Mouse (Mus musculus): Measurements from ENCODE around the gene Cmss1.

Cmss1 gene

DNA sequence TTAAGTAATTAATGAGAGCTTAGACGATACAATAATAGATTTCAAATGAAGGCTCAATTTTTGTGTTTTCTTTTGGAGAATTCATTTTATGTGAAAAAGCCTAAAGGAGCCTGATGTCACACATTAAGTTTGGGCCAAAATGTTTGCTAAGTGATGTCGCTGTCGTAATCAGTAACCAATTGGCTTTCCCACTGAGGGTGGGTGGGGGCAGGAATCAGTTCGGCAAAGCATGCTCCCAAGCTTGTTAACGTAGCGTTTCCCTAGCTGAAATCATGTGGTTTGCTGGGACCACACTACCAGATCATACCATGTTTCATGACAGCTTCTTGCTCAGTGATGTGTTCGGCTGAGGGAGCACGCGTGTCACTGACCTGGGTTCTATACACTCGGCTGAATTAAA, 91.0 kb downstream of the Cmss1 start:
- DNase-seq (ENCODE audit: low spot score) = no peak

DNA sequence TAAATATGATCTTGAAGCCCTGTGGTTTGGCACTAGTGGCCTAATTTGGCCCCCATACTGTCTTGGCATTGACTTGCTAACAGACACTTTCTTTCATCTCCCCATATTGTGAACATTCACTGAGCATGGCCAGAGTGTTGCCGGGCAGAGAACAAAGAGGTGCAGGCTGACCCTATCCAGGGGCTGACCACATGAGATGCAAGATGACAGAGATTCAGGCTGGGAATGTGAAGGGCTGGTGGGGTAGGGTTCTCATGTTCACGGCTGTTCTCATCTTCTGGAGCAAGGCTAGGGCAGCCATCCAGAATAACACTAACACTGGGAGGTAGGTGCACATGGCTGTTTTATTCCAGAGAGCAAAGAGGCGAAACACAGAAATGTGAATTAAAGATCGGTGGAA, 92.3 kb downstream of the Cmss1 start:
- DNase-seq (ENCODE audit: low spot score) = no peak

DNA sequence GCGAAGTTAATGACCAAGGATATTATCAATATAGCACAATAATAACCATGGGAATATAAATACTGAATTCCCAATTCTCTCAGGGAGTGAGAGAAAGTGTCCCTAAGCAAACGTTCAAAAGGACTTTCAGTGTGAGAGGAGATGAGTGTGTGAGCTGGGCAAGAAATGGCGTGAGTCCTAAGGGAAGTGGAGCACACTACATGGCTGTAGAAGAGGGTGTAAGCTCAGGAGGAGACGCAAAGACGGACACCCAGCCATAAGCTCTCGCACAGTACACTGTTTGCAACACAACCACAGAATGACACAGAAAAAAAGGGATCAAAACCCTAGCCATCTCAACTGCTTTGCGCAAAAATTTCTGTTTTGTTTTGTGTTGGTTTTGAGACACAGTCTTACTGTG, 93.1 kb downstream of the Cmss1 start:
- DNase-seq (ENCODE audit: low spot score) = no peak

DNA sequence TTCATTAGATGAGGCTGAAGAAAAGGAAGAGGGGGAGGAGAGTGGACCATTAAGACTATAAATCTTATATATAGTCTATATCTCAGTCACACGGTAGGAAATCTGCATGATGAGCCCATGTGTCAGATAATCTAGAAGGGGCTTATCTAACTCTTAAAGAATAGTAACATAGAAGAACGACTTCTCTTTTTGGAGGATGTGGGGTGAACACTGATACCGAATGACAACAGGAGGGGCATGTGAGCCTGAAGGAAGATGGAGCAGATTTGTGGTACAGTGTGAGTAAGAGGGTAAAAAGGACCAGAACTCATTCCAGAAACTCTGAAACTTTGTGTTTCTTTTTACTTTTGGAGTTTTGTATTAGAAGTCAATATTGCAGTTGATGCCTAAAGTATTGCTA, 97.6 kb downstream of the Cmss1 start:
- no peak for DNase-seq (ENCODE audit: low spot score)

DNA sequence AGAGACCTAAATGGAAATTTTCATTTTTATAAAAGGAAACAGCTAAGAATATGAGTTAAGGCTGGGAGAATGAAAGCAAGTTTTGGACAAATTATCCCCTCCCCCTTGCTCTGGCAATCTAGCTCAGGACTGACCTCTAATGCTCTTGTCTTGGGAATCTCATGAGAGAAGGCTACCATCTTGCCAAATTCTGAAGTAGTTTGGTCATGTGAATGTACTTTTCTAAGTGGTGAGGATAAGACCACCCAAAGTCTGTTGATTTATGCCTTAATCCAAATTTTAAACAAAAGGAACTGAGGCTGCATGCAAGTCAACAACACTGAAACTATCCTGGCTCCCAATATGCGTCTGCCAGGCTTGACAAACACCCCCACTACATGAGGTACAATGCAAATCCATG, 98.3 kb downstream of the Cmss1 start:
- DNase-seq (ENCODE audit: low spot score) = no peak

DNA sequence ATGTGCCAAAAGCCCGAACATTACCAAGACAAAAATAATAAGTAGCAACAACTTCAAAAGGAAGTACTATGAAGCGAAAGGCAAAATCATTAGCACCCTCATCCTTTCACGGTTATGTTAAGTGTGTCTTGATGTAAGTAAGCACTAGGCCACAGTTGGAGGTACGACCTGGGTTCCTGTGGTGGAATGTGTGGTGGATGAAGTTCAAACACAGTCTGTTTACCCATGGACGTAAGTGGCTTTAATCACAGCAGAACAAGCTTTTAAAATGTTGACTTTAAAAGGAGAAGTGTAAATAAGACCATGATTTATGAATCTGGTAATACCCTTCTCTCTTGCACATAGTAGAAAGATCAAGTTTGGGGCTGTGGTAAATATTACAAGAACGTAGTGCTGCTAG, 100.5 kb downstream of the Cmss1 start:
- no peak for DNase-seq (ENCODE audit: low spot score)

DNA sequence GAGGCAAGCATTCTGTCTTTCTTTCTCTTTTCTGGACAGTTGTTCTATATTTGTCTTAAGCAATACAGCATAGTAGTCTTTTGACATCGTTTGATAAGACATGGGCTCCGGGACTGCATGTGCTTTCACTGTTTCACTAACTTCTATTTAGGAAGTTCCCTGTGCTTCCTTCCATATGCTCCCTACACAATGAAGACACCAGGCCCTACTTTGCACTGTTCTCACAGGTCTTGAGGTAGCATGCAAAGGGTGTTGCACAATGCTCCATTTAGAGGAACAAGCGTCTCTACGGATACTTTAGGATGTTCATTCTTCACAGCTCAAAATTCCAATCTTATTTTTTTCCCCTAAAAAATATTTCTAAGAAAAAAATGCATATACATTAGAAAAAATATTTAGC, 101.9 kb downstream of the Cmss1 start:
- no peak for DNase-seq (ENCODE audit: low spot score)

DNA sequence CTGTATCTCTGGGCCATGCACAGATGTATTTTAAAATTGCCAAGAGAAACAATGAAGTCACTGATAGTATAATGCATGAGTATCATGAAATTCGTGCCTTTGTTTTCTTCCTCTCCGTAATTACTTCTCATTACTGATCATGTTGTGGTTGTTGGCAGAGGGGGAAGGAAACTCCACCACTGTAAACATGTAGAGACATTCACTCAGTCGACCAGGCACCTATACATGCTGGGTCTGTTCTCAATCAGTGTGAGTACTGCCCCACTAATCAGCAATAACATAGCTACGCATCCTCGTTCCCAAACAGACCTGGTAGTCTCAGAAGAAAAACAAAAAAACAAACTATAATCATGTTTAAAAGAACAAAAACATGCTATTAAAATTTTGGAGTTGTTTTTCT, 103.9 kb downstream of the Cmss1 start:
- no peak for DNase-seq (ENCODE audit: low spot score)

DNA sequence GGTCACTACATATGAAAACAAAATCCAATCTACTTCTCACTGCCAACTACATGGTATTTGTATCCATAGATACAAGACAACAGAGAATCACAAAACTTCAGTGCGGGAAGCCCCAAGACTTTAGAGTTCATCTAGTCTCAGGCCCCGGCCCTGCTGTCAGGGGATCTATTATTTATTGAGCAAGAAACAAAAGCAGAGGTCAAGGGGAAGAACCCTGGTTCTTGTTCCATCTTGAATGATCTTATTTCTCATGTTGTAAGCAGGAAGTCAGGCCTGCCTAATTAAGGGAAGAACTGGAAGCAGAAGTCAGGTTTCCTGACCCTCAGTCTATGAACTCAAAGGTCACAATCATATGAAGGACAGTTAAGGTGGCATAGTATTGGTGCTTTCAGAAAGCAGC, 104.4 kb downstream of the Cmss1 start:
- no peak for DNase-seq (ENCODE audit: low spot score)

DNA sequence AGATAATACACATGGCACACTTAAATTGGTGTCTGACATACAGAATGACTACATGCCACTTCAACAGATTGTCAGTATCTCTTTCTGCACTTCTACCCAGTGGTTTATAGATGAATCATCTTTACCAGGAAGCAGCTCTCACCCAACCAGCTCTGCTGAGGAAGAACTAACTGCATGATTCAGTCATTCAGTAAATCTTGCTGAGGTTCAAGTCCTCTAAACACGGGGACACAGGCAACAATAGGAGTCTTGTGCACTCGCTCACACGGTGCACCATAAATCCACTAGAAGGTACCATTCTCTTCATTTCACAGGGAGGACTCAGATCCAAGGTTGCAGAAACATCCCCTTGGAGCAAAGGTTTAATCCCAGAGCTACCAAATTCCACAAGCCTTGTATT, 105.8 kb downstream of the Cmss1 start:
- DNase-seq (ENCODE audit: low spot score) = no peak

DNA sequence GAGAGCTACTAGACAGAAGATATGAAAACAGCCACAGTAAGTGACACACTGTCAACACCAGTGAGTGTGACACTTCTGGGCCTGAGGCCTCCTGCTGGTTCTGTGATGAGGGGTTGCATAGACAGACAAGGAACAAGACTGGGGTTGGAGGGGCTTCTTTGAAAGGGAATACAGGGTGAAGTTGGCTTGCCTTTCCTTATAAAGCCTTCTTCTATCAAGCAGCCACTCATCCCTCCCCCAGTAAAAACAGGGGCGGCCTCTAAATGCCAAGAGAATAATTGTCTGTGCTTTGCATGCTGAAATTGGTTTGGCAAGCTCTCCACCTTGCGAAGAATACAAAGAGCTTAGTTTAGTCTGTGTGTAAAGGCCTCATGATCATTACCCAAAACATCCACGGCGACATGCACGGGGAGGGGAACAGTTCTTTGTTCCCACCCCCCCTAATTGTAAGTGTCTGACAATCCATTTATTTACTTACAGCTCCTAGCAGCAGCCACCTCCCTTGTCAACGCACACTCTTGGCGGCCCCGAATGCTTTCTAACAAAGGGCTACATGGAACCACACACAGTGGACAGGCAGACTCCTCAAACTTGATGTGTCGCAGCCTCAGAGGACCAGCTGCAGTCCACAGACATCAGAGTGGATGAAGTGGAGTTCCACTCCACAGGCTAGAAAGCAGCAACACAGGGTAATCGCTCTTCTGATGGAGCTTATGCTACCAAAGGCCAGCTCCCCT, 110.1 kb downstream of the Cmss1 start:
- no peak for DNase-seq (ENCODE audit: low spot score)

DNA sequence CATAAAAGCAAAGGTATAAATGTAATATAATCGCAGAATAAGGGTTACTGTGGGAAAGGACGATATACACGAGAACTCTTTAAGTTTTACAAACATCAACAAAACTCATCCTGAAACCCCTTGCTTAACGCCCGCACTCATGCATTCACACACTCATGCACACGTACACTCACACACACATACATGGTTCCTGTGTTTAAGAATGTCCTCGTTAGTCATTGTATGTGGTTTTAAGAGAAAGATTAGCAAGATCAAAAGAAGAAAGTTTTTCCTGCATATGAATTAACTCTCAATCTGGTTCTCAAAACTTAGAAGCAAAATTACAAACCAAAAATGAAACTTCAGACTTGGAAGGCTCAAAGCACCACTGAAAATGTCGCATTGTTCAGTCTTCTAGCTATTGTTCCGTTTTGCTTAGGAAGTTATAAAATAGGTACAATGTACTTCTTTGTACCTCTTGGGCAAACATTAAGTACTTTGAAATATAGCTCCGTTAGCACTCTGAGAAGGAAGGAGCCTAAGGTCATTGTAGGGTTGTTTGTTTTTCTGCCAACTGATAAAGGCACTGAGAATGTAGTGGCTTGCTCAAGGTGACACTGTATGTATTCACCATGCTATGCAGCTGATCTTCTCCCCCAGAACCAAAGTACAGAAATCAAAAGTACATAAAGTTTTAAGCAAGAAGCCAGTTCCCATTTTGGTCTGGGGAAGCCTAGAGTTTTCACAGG, 111.0 kb downstream of the Cmss1 start:
- DNase-seq (ENCODE audit: low spot score) = no peak

DNA sequence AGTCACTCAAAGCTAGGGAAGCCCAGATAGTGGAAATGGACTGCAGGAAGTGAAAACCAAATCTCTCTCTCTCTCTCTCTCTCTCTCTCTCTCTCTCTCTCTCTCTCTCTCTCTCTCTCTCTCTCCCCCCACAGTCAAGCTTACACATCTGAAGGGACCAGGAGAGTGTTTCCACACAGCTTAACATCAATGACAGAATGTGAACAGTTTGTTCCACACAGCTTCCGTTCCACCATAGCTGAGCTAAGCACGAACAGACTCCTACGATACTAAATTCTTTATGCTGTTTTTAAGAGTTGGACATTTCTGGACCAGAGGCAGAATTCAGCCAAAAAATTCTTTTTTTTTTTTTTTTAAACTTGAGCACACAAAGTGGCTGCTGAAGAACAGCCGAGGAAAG, 114.8 kb downstream of the Cmss1 start:
- no peak for DNase-seq (ENCODE audit: low spot score)

DNA sequence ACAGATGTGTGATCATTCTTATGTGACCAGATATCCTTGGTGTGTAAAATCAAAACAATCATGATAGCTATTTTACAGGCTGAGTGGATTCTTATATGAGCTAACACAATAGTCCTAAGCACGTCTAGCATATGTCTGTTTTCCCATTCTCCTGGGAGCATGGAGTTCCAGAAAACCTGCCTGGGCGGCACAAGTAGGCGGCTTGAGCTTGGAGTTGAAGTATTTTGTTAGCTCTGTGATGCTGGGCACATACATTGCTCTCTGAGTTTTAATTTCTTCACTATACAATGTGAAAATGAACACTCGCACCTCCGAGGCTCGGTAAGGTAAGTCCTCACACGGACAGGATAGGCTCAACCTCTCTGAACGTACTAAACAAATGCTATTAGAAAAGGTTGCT, 116.0 kb downstream of the Cmss1 start:
- no peak for DNase-seq (ENCODE audit: low spot score)

DNA sequence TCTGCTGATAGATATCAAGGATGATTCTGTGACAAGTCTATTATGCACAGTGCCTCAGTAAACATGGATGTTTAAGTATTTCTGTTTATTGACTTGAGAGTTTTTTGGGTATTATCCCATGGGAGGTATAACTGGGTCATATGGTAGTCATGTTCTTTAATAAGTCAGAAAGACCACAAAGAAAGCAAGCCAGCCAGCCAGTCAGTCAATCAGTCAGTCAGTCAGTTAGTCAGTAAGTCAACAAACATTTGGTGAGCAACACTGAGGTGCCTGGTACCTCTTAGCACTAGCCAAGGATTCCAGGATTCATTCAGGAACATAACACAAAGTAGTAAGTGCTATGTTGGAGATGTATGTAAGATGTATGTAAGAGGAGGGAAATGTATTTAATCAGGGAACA, 118.0 kb downstream of the Cmss1 start:
- no peak for DNase-seq (ENCODE audit: low spot score)

DNA sequence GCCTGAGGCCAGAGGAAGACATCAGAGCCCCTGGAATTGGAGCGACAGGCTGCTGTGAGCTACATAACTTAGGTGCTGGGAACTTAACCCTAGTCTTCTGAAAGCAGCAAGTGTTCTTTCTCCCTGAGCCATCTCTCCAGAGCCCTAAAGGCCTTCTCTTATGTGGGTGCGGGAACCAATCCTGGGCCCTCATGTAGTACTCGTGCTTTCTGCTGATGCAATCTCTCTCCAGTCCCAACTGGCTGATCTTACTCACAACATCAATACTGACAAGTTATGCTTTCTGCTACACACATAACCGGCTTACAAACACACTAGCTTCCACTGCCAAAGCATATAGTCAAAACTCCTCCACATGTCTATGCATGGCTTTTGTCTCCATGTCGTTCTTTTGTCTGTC, 120.4 kb downstream of the Cmss1 start:
- DNase-seq (ENCODE audit: low spot score) = no peak

DNA sequence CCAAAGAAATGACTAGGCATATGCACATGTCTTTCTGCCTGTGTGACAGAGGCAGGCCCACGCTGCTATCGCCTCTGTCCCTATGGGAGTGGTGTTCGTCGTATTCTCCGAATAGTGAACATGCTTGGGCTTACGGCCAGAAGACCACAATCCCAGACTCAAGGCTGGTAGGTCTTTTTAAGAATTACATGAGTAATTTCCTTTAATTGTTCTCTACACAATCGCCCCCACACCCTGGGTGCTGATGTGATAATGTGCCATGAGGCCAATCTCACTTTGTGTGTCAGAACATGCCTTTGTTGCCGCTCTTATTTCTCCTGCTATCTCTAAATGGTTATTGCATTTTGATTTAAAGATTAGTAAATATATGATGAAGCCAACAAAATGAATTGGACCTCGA, 121.4 kb downstream of the Cmss1 start:
- no peak for DNase-seq (ENCODE audit: low spot score)

DNA sequence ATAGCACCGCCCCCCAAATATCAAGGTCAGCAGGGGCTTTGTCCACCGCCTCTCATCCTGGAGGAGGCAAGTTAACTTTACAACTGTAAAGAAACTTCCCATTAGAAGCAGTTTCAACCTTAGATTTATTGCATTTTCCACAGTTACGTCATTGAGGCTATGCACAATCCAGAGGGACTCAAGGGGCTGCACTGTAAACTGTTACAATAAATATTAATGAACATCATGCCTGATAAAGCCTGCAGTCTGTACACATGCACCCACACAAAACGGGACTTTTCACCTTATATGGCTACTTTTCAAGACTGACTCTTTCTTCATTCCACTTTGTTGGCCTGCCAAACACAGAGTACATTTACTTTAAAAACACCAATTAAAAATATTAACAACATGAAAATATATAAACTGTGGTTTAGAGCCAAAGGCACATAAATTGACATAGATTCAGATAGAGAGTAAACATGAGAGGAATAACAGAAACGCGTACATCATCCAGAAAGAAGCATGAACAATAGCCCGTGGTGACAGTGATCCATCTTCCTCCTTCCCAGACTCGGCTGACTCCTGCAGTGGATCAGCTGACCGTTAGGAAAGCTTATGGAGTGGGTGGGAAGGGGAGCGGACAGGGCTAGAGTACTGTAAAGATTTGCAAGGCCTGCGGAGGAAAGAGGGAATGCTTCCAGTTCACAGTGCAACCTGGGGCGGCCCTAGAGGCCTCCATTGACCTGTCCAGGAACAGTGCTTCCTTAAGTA, 122.4 kb downstream of the Cmss1 start:
- DNase-seq (ENCODE audit: low spot score) = no peak

DNA sequence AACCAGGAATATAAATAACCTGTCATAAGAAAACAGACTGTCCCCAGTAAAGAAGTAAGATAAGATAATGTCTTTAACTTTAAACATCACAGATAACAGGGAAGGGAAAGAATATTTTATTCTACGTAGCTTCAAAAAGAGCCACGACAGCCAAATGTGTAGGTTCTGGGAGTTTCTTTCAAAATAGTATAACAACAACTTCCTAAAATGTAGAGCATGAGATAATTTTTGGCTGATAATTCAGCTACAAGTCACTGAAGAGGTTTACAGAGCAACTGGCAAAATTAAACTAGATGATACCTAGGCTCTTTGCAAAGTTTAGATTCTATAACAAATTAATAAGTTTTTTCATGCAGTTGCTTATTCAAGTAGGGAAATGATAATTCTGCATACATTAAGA, 123.2 kb downstream of the Cmss1 start:
- no peak for DNase-seq (ENCODE audit: low spot score)

DNA sequence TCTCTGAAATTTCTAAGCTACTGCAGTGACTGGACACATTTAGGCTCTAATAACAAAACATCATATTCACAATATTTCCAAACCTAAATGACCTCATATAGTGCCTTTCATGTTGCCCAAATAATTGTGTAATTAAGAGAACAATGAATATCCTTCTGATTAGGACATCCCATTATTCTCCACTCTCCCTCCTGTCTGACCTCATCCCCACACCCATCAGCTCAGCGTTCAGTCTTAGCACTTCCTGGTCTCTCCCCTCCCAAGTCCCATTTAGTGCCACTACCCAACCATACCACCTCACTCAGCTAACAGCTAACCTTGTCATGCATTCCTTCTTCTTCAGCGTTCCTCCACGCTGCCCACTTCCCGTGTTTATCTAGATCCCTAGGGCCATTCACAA, 123.8 kb downstream of the Cmss1 start:
- no peak for DNase-seq (ENCODE audit: low spot score)

DNA sequence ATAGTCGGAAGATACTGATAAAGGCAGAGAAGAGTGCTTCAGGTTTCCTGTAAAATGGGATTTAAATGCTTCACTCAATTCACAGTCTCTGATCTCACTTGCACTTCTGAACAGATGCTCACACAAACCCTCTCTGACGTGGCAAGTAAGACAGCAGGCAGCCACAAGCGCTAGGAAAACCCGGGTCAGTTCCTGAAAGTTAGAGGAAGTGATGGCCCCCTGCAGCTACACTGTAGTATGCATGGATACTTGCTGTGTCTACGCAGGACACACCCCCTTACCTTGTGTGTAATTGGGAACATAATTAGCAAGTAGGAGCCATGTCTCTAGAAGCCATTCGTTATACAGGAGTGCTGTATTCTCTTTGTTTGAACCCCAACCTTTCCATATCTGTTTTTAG, 124.4 kb downstream of the Cmss1 start:
- no peak for DNase-seq (ENCODE audit: low spot score)

DNA sequence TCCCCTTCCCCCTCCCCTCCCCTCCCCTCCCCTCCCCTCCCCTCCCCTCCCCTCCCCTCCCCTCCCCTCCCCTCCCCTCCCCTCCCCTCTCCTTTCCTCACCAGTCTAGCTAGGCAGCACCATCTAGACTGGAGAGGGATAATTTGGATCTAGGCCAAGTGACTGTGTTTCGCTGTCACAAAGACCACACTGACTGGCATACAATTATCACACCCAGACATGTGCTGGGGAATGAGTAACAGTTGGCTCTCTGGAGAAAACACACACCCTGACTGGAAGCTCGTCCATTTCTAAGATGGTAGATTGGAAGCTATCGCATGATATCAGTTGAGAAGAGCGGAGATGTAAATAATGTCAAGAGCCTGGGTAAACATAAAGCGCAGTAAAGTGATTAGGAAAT, 126.9 kb downstream of the Cmss1 start:
- DNase-seq (ENCODE audit: low spot score) = no peak

DNA sequence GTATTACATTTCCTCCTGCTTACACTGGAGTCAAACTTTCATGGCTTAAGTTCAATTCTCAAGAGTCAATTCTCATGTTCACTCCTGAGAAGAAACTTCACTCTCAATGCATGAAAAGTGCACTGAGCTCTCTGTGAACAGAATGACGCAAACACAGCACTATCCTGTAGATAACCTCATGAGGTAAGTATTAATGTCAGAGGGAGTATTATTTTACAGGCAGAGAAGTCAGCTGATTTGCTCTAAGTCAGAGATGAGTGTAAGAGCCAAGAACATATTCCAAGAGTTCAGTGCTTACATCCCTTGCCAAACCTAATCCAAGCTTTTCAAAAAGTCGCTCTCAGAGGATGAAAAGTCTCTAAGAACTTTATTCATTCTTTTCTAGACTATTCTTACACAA, 128.2 kb downstream of the Cmss1 start:
- no peak for DNase-seq (ENCODE audit: low spot score)
